Mouse (Mus musculus) ES-Bruce4 (cell line): ENCODE measurements around the gene Yipf1. TPM values are rescaled to one million over a fixed set of nuclear protein-coding genes. Genes with fewer than 3 reads are reported as not detected.

ENCODE experiments used
- H3K27ac ChIP-seq: 2 replicates; pipeline ENCODE4 v1.5.1; 2012; ENCODE audit warnings: low read length, inconsistent platforms; ENCODE audit not compliant: insufficient read depth
- H3K27me3 ChIP-seq: 2 replicates; pipeline ENCODE4 v1.6.1; 2012; ENCODE audit warnings: mild to moderate bottlenecking, low read length, inconsistent platforms; ENCODE audit not compliant: control insufficient read depth, poor library complexity, insufficient read depth, severe bottlenecking
- H3K36me3 ChIP-seq: 2 replicates; pipeline ENCODE4 v1.6.1; 2012; ENCODE audit warnings: inconsistent platforms, mild to moderate bottlenecking, low read length, moderate library complexity; ENCODE audit not compliant: control insufficient read depth, poor library complexity, insufficient read depth, severe bottlenecking
- H3K4me1 ChIP-seq: one replicate; pipeline ENCODE4 v1.8.1; 2011; ENCODE audit warnings: low read length; ENCODE audit not compliant: control insufficient read depth, insufficient read depth
- H3K4me3 ChIP-seq: 2 replicates; pipeline ENCODE4 v1.5.1; 2011; ENCODE audit warnings: low read depth, mild to moderate bottlenecking, low read length
- H3K9ac ChIP-seq: 2 replicates; pipeline ENCODE4 v1.6.1; 2012; ENCODE audit warnings: low read depth, mild to moderate bottlenecking, inconsistent platforms; ENCODE audit not compliant: poor library complexity, severe bottlenecking
- H3K9me3 ChIP-seq: replicated peaks from 2 replicates; pipeline ENCODE4 v1.6.1; 2012; ENCODE audit warnings: mild to moderate bottlenecking, low read length, inconsistent platforms; ENCODE audit not compliant: control insufficient read depth, poor library complexity, insufficient read depth, severe bottlenecking
- CTCF ChIP-seq: IDR thresholded peaks from one replicate; pipeline ENCODE4 v1.8.1; 2011; ENCODE audit warnings: low read depth, low read length
- EP300 ChIP-seq: IDR thresholded peaks from 2 replicates; pipeline ENCODE4 v1.6.1; 2011; ENCODE audit warnings: low read depth, low read length; ENCODE audit not compliant: insufficient read depth
- POLR2A ChIP-seq: IDR thresholded peaks from one replicate; pipeline ENCODE4 v1.8.1; 2011; ENCODE audit warnings: low read length; ENCODE audit not compliant: insufficient read depth
- polyA plus RNA-seq: library from polyadenylated mRNA; stranded (reverse); fragments of >200 nt; gene quantifications from 2 replicates; pipeline ENCODE4 v1.2.4, GENCODE M21; 2011; ENCODE audit warnings: low read depth; ENCODE audit not compliant: missing spikeins, insufficient read depth, insufficient read length

The Yipf1 gene
- polyA plus RNA-seq, result 24.5 and 26.6 TPM in 2 replicates

GRCm38 (mm10) chr4:107313690-107314478 is at the start of gene Yipf1:
TSS of gene Yipf1 (plus strand) at chr4:107314363.
- peak within 1 kb of the TSS; percentile 93 for H3K4me3 ChIP-seq
- no peak within 1 kb of the TSS for H3K27ac ChIP-seq
- H3K27me3 ChIP-seq, result no peaks in the 10 kb centered on the region

GRCm38 (mm10) chr4:107273683-107274082 is 40.5 kb upstream of the Yipf1 start:
- Histone ChIP-seq H3K27me3 (no peaks in the 10 kb centered on the region), H3K9me3 (no peaks in the 10 kb centered on the region), H3K4me1 (no peaks in the 10 kb centered on the region), H3K4me3 (no peak overlapping the region), H3K27ac (no peak overlapping the region), H3K9ac (no peak overlapping the region), H3K36me3 (no peaks in the 10 kb centered on the region)
- no peak for TF ChIP-seq CTCF
- no peak for TF ChIP-seq POLR2A
- no peak for TF ChIP-seq EP300

More at GRCm38 (mm10) chr4:107313690-107314478, at the start of gene Yipf1:
- Histone ChIP-seq H3K36me3 (no peaks in the 10 kb centered on the region), H3K9me3 (no peaks in the 10 kb centered on the region), H3K9ac (peak within 1 kb of the TSS; percentile 44), H3K4me1 (no peaks in the 10 kb centered on the region)
- peak; percentile 52 for TF ChIP-seq POLR2A
- no peak for TF ChIP-seq EP300

DNA sequence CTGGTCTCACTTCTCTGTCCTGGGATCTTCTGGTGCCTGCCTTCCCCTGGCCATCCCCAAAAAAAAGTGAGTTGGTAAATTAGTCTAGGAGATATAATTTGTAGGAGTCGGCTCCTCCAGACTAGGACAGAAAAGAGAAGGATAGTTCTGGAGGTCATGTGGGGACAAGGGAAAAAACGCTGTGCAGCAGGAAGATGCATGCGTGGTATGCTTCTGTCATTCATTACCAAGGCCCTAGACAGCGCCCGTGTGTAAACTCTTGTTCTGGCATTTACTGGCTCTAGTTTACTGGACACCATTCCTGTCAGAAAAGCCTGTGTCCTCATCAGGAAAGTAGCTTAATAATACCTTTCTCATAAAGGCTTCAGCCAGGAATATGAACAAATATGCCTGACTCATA is 39.7 kb upstream of the Yipf1 start:
- no peak overlapping the region for H3K4me3 ChIP-seq
- no peaks in the 10 kb centered on the region for H3K4me1 ChIP-seq
- no peaks in the 10 kb centered on the region for H3K27me3 ChIP-seq
- no peak overlapping the region for H3K9ac ChIP-seq
- H3K36me3 ChIP-seq, result no peaks in the 10 kb centered on the region
- H3K27ac ChIP-seq, result no peak overlapping the region
- TF ChIP-seq EP300 (no peak), CTCF (no peak), POLR2A (no peak)
- no peaks in the 10 kb centered on the region for H3K9me3 ChIP-seq

DNA sequence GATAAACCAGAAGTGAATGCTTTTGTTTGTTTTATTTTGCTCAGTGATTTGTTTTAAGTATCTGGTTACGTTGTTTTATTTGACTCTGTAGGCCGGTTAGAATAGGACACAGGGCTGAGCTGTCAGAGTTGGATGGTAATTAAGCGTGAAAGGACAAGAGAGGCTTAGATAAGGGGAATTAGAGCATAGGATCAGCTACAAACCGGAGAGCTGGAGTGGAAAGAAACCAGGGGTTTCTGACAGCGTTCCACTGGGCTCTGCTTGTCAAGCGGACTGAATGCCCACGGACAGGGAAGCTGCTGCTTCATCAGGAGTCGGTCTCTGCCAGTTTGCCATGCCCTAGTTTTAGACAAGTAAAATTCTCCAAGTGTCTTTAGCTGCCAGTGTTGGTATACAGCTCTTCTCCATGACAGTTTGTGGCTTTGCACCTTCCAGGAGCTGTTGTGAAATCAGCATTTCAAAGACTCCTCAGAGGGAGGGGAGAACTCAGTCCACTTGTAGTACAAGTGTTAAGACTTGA is 35.9 kb upstream of the Yipf1 start:
- Histone ChIP-seq H3K27ac (no peak overlapping the region), H3K9ac (no peak overlapping the region), H3K4me3 (no peak overlapping the region), H3K27me3 (no peaks in the 10 kb centered on the region), H3K36me3 (no peaks in the 10 kb centered on the region), H3K9me3 (no peaks in the 10 kb centered on the region), H3K4me1 (no peaks in the 10 kb centered on the region)
- TF ChIP-seq POLR2A, result no peak
- no peak for TF ChIP-seq EP300
- no peak for TF ChIP-seq CTCF

GRCm38 (mm10) chr4:107280843-107281475 is 33.2 kb upstream of the Yipf1 start:
- H3K27me3 ChIP-seq, result no peaks in the 10 kb centered on the region
- H3K4me3 ChIP-seq, result no peak overlapping the region
- H3K36me3 ChIP-seq, result no peaks in the 10 kb centered on the region
- no peak overlapping the region for H3K27ac ChIP-seq
- no peaks in the 10 kb centered on the region for H3K9me3 ChIP-seq
- H3K9ac ChIP-seq, result no peak overlapping the region
- no peak for TF ChIP-seq EP300
- TF ChIP-seq CTCF, result no peak
- TF ChIP-seq POLR2A, result no peak
- no peaks in the 10 kb centered on the region for H3K4me1 ChIP-seq
